Mouse (Mus musculus) midbrain, embryonic 10.5 days (tissue): ENCODE measurements around the gene Nptxr. TPM values are rescaled to one million over a fixed set of nuclear protein-coding genes. Genes with fewer than 3 reads are reported as not detected.

Source experiments
- DNase-seq: peaks from one replicate; pipeline ENCODE4 v3.0.0-alpha.2; 2017; ENCODE audit warnings: low spot score
- H3K27ac ChIP-seq: fragments of 300-500 bp; sonication (generic); replicated peaks from 2 replicates; pipeline ENCODE4 v1.5.1; 2016; ENCODE audit warnings: mild to moderate bottlenecking
- H3K27me3 ChIP-seq: fragments of 300-500 bp; sonication (generic); 2 replicates; pipeline ENCODE4 v1.6.1; 2016; ENCODE audit warnings: low read depth, mild to moderate bottlenecking; ENCODE audit not compliant: poor library complexity, severe bottlenecking
- H3K36me3 ChIP-seq: fragments of 300-500 bp; sonication (generic); 2 replicates; pipeline ENCODE4 v1.6.1; 2016; ENCODE audit warnings: mild to moderate bottlenecking, moderate library complexity
- H3K4me1 ChIP-seq: fragments of 300-500 bp; sonication (generic); 2 replicates; pipeline ENCODE4 v1.6.1; 2016
- H3K4me3 ChIP-seq: fragments of 300-500 bp; sonication (generic); 2 replicates; pipeline ENCODE4 v1.5.1; 2016; ENCODE audit warnings: mild to moderate bottlenecking, moderate library complexity
- H3K9me3 ChIP-seq: fragments of 300-500 bp; sonication (generic); replicated peaks from 2 replicates; pipeline ENCODE4 v1.6.1; 2016; ENCODE audit warnings: mild to moderate bottlenecking
- WGBS: fragments of 180-500 bp; shearing (Covaris S2); methylation state at CpG from one replicate; pipeline ENCODE4 v1.1.7; 2016; 5-methylcytosine and 5-hydroxymethylcytosine counted together
- polyA plus RNA-seq: library from polyadenylated mRNA; unstranded; fragments of >200 nt; fragmentation: Nextera tagmentation; extraction: Ambion mirVana; gene quantifications from 2 replicates; pipeline ENCODE4 v1.2.1, GENCODE M21; 2016

Gene Nptxr
- polyA plus RNA-seq, 1 experiment from 2014 or later, result 2.2 TPM

GRCm38 (mm10) chr15:79753873-79754272 is 50.7 kb downstream of the Nptxr start:
- Histone ChIP-seq H3K4me1 (peaks cover 21% of the 10 kb centered on the region), H3K4me3 (no peak overlapping the region), H3K36me3 (no peaks in the 10 kb centered on the region), H3K27ac (no peak overlapping the region), H3K27me3 (no peaks in the 10 kb centered on the region), H3K9me3 (no peaks in the 10 kb centered on the region)
- WGBS, result 50% methylated on average over 4 of the region's 4 CpGs
- DNase-seq, result no peak

GRCm38 (mm10) chr15:79753420-79753752 is 51.2 kb downstream of the Nptxr start:
- H3K27me3 ChIP-seq, result no peaks in the 10 kb centered on the region
- no peak overlapping the region for H3K4me3 ChIP-seq
- no peak overlapping the region for H3K27ac ChIP-seq
- 89% methylated on average over 3 of the region's 3 CpGs for WGBS
- H3K4me1 ChIP-seq, result peaks cover 21% of the 10 kb centered on the region
- no peaks in the 10 kb centered on the region for H3K9me3 ChIP-seq
- no peak for DNase-seq
- H3K36me3 ChIP-seq, result no peaks in the 10 kb centered on the region

GRCm38 (mm10) chr15:79752742-79753419 is 51.7 kb downstream of the Nptxr start:
- no peaks in the 10 kb centered on the region for H3K27me3 ChIP-seq
- WGBS, result 24% methylated on average over 11 of the region's 11 CpGs
- no peaks in the 10 kb centered on the region for H3K36me3 ChIP-seq
- no peaks in the 10 kb centered on the region for H3K9me3 ChIP-seq
- peak; percentile 79 for DNase-seq
- no peak overlapping the region for H3K4me3 ChIP-seq
- H3K27ac ChIP-seq, result no peak overlapping the region
- peaks cover 21% of the 10 kb centered on the region for H3K4me1 ChIP-seq

- H3K9me3 ChIP-seq, result no peaks in the 10 kb centered on the region
- H3K27me3 ChIP-seq, result no peaks in the 10 kb centered on the region
- no peak overlapping the region for H3K27ac ChIP-seq
- no peak for DNase-seq
- no peaks in the 10 kb centered on the region for H3K36me3 ChIP-seq
- peaks cover 15% of the 10 kb centered on the region for H3K4me1 ChIP-seq
- H3K4me3 ChIP-seq, result no peak overlapping the region
- WGBS, result 84% methylated on average over 17 of the region's 17 CpGs
These were observed 52.8 kb downstream of the Nptxr start for GRCm38 (mm10) chr15:79751772-79752171.

GRCm38 (mm10) chr15:79750266-79750665 is 54.3 kb downstream of the Nptxr start:
- Histone ChIP-seq H3K36me3 (no peaks in the 10 kb centered on the region), H3K27ac (no peak overlapping the region), H3K4me1 (peaks cover 4% of the 10 kb centered on the region), H3K9me3 (no peaks in the 10 kb centered on the region), H3K27me3 (no peaks in the 10 kb centered on the region), H3K4me3 (no peak overlapping the region)
- no peak for DNase-seq
- WGBS, result 91% methylated on average over 8 of the region's 8 CpGs

- Histone ChIP-seq H3K27me3 (no peaks in the 10 kb centered on the region), H3K9me3 (no peaks in the 10 kb centered on the region), H3K27ac (no peak overlapping the region), H3K36me3 (no peaks in the 10 kb centered on the region; the same call in 1 of the 2 replicates), H3K4me1 (peaks cover 4% of the 10 kb centered on the region), H3K4me3 (no peak overlapping the region)
- no peak for DNase-seq
- 92% methylated on average over 7 of the region's 7 CpGs for WGBS
These were observed 55.4 kb downstream of the Nptxr start for GRCm38 (mm10) chr15:79749162-79749561.

- Histone ChIP-seq H3K36me3 (no peaks in the 10 kb centered on the region; the same call in 1 of the 2 replicates), H3K27ac (no peak overlapping the region), H3K9me3 (no peaks in the 10 kb centered on the region), H3K4me1 (peaks cover 3% of the 10 kb centered on the region), H3K27me3 (no peaks in the 10 kb centered on the region), H3K4me3 (no peak overlapping the region)
- 43% methylated on average over 11 of the region's 11 CpGs for WGBS
- DNase-seq, result peak; percentile 38
These were observed 56.6 kb downstream of the Nptxr start for GRCm38 (mm10) chr15:79747998-79748397.

- no peak for DNase-seq
- no peak overlapping the region for H3K27ac ChIP-seq
- H3K4me1 ChIP-seq, result peaks cover 20% of the 10 kb centered on the region
- no peaks in the 10 kb centered on the region for H3K9me3 ChIP-seq
- no peak overlapping the region for H3K4me3 ChIP-seq
- 86% methylated on average over 5 of the region's 5 CpGs for WGBS
- no peaks in the 10 kb centered on the region for H3K27me3 ChIP-seq
- H3K36me3 ChIP-seq, result no peaks in the 10 kb centered on the region; the same call in 1 of the 2 replicates
These were observed 58.7 kb downstream of the Nptxr start for GRCm38 (mm10) chr15:79745883-79746282.

- no peak overlapping the region for H3K27ac ChIP-seq
- H3K4me1 ChIP-seq, result peaks cover 20% of the 10 kb centered on the region
- H3K36me3 ChIP-seq, result no peaks in the 10 kb centered on the region; the same call in 1 of the 2 replicates
- DNase-seq, result no peak
- H3K9me3 ChIP-seq, result no peaks in the 10 kb centered on the region
- WGBS, result 89% methylated on average over 10 of the region's 10 CpGs
- H3K4me3 ChIP-seq, result no peak overlapping the region
- H3K27me3 ChIP-seq, result no peaks in the 10 kb centered on the region
These were observed 59.3 kb downstream of the Nptxr start for GRCm38 (mm10) chr15:79745312-79745711.

GRCm38 (mm10) chr15:79744742-79745141 is 59.8 kb downstream of the Nptxr start:
- no peak overlapping the region for H3K4me3 ChIP-seq
- WGBS, result 76% methylated on average over 8 of the region's 8 CpGs

GRCm38 (mm10) chr15:79744001-79744400 is 60.6 kb downstream of the Nptxr start:
- Histone ChIP-seq H3K27ac (no peak overlapping the region), H3K36me3 (peaks cover 8% of the 10 kb centered on the region), H3K4me3 (no peak overlapping the region), H3K9me3 (no peaks in the 10 kb centered on the region), H3K4me1 (peaks cover 24% of the 10 kb centered on the region), H3K27me3 (no peaks in the 10 kb centered on the region)
- no peak for DNase-seq
- WGBS, result 93% methylated on average over 11 of the region's 11 CpGs

More at GRCm38 (mm10) chr15:79744742-79745141, 59.8 kb downstream of the Nptxr start:
- peaks cover under 1% of the 10 kb centered on the region; the same call in 1 of the 2 replicates for H3K36me3 ChIP-seq
- H3K27me3 ChIP-seq, result no peaks in the 10 kb centered on the region
- no peaks in the 10 kb centered on the region for H3K9me3 ChIP-seq
- H3K27ac ChIP-seq, result no peak overlapping the region
- no peak for DNase-seq
- H3K4me1 ChIP-seq, result peaks cover 21% of the 10 kb centered on the region

GRCm38 (mm10) chr15:79742706-79743023 is 61.9 kb downstream of the Nptxr start:
- Histone ChIP-seq H3K27me3 (no peaks in the 10 kb centered on the region), H3K9me3 (no peaks in the 10 kb centered on the region), H3K4me1 (peaks cover 24% of the 10 kb centered on the region), H3K4me3 (peak overlapping the region; percentile 95), H3K36me3 (peaks cover 21% of the 10 kb centered on the region), H3K27ac (peak overlapping the region; percentile 94)
- DNase-seq, result no peak
- WGBS, result under 1% methylated on average over 23 of the region's 23 CpGs

GRCm38 (mm10) chr15:79741921-79742705 is 62.5 kb downstream of the Nptxr start, which contains the start of gene Sun2:
Gene Sun2, minus strand, starts transcription at chr15:79742536.
- under 1% methylated on average over 85 of the region's 93 CpGs for WGBS

More at GRCm38 (mm10) chr15:79741921-79742705, 62.5 kb downstream of the Nptxr start, which contains the start of gene Sun2:
- peak within 1 kb of the TSS; percentile 95 for H3K4me3 ChIP-seq
- no peaks in the 10 kb centered on the region for H3K9me3 ChIP-seq
- H3K36me3 ChIP-seq, result peaks cover 27% of the 10 kb centered on the region
- H3K27me3 ChIP-seq, result no peaks in the 10 kb centered on the region
- H3K27ac ChIP-seq, result peak within 1 kb of the TSS; percentile 94
- peak; percentile 90 for DNase-seq
- peaks cover 24% of the 10 kb centered on the region for H3K4me1 ChIP-seq
